Mouse (Mus musculus) liver, postnatal 0 days (tissue): ENCODE results near the gene Exosc6.

Experiments used
- CTCF ChIP-seq: sonication (generic); IDR thresholded peaks from 2 replicates; pipeline ENCODE4 v1.5.1; 2016; ENCODE audit warnings: antibody characterized with exemption, low read depth
- EP300 ChIP-seq: IDR thresholded peaks from 2 replicates; pipeline ENCODE4 v1.6.1; 2016; ENCODE audit warnings: antibody characterized with exemption, low read depth, mild to moderate bottlenecking

DNA sequence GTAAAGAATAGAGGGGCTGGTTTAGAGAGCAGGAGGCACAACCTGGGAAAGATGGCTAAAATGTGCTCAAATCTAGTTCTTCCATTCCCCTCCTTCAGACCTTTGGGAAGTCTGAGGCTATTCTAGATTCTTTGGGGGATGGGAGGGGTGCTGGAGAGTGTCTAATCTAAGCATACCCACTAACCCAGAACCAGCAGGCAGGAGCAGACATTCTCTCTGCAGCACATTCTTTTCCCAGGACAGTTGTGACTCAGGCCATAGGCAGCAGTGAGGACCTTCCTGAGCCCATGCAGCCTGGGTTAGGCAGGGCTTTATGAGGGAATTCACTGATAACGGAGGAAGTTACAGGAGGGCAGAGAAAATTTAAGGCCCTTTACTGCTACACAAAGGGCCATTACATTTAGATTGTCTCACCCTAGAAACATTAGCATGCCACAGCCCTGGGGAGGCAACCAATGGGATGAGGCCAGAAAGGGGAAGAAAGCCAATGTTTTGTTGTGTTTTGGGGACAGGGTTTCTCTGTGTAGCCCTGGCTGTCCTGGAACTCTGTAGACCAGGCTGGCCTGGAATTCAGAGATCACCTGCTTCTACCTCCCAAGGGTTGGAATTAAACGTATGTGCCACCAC is 2.9 kb downstream of the Exosc6 start:
- TF ChIP-seq CTCF (no peak), EP300 (no peak)
